In genomic region chr10:95575839-95576380, GRCm38 (mm10) we compare ENCODE assay signal across 19 mouse cellular contexts. TPM values are rescaled to one million over a fixed set of nuclear protein-coding genes. Genes with fewer than 3 reads are reported as not detected.
DNase-seq lines count a peak whose midpoint lies in the region; ATAC-seq and TF ChIP-seq lines count a peak whose summit lies in the region.
"Had no signal": no experiment of that assay in that cellular context is flagged by ENCODE, and none has a peak within 500 bp of the region (broad histone marks: within the 10 kb centered on the region; RNA-seq: fewer than 3 reads in every experiment).

No protein-coding gene starts in this region.

- ATAC-seq in hindbrain, embryonic 12.5 days (ENCODE audit: low FRiP score), result no peak
- ATAC-seq in lung, embryonic 15.5 days (ENCODE audit: borderline replicate concordance, extremely low read depth, low FRiP score, low TSS enrichment), result no peak
- ATAC-seq in midbrain, embryonic 11.5 days (ENCODE audit: low FRiP score), result no peak
- no peak for ATAC-seq in midbrain, embryonic 13.5 days
- ATAC-seq: forebrain, embryonic 13.5 days; forebrain, postnatal 0 days had no signal

- H3K27ac ChIP-seq in hindbrain, embryonic 10.5 days, result peak overlapping the region; percentile 13
- H3K27ac ChIP-seq in hindbrain, embryonic 12.5 days, result no peak overlapping the region
- peak overlapping the region; percentile 41 for H3K27ac ChIP-seq in lung, embryonic 15.5 days
- H3K27ac ChIP-seq in midbrain, embryonic 11.5 days (ENCODE audit: low read depth, low read length), result peak overlapping the region; percentile 9; the same call in 1 of the 2 replicates
- no peak overlapping the region for H3K27ac ChIP-seq in midbrain, embryonic 13.5 days
- H3K27ac ChIP-seq in ES-E14 (ENCODE audit: insufficient read depth, low read depth, low read length, poor library complexity, severe bottlenecking), result no peak overlapping the region
- H3K27ac ChIP-seq: forebrain, embryonic 13.5 days; heart, embryonic 15.5 days; hindbrain, embryonic 15.5 days had no signal

- no peak overlapping the region for H3K4me3 ChIP-seq in hindbrain, embryonic 10.5 days
- H3K4me3 ChIP-seq in hindbrain, embryonic 12.5 days, result no peak overlapping the region
- H3K4me3 ChIP-seq in lung, embryonic 15.5 days, result no peak overlapping the region
- H3K4me3 ChIP-seq in midbrain, embryonic 11.5 days (ENCODE audit: low read depth, low read length), result no peak overlapping the region
- H3K4me3 ChIP-seq in midbrain, embryonic 13.5 days (replicated peaks), result no peak overlapping the region
- peak overlapping the region; percentile 17 to 19; a peak in 2 of 4 replicates for H3K4me3 ChIP-seq in ES-E14 (ENCODE audit: insufficient read depth in 1 of 2, low read depth in 1 of 2, low read length in 2 of 2, poor library complexity in 1 of 2, severe bottlenecking in 1 of 2)
- H3K4me3 ChIP-seq: forebrain, embryonic 13.5 days; heart, embryonic 15.5 days; hindbrain, embryonic 15.5 days had no signal

- peaks cover 25% of the 10 kb centered on the region for H3K4me1 ChIP-seq in hindbrain, embryonic 10.5 days (replicated peaks)
- peaks cover 13% of the 10 kb centered on the region for H3K4me1 ChIP-seq in hindbrain, embryonic 12.5 days
- peaks cover 16% of the 10 kb centered on the region for H3K4me1 ChIP-seq in lung, embryonic 15.5 days
- peaks cover 6% of the 10 kb centered on the region; the same call in 1 of the 2 replicates for H3K4me1 ChIP-seq in midbrain, embryonic 11.5 days (ENCODE audit: control insufficient read depth, insufficient read depth, low read length)
- peaks cover 15% of the 10 kb centered on the region for H3K4me1 ChIP-seq in midbrain, embryonic 13.5 days (replicated peaks)
- H3K4me1 ChIP-seq in ES-E14 (ENCODE audit: control insufficient read depth in 2 of 2, insufficient read depth in 2 of 2, low read length in 2 of 2, poor library complexity in 1 of 2), result peaks cover 2 to 3% of the 10 kb centered on the region in 2 experiments; a peak in 3 of 4 replicates
- H3K4me1 ChIP-seq: heart, embryonic 15.5 days had no signal

- no peaks in the 10 kb centered on the region for H3K9me3 ChIP-seq in hindbrain, embryonic 10.5 days
- no peaks in the 10 kb centered on the region for H3K9me3 ChIP-seq in hindbrain, embryonic 12.5 days (replicated peaks)
- no peaks in the 10 kb centered on the region for H3K9me3 ChIP-seq in lung, embryonic 15.5 days
- H3K9me3 ChIP-seq in midbrain, embryonic 11.5 days (ENCODE audit: control insufficient read depth, low read length), result no peaks in the 10 kb centered on the region
- H3K9me3 ChIP-seq in midbrain, embryonic 13.5 days, result no peaks in the 10 kb centered on the region
- H3K9me3 ChIP-seq in ES-E14 (ENCODE audit: control insufficient read depth, insufficient read depth, low read depth, low read length), result no peaks in the 10 kb centered on the region
- H3K9me3 ChIP-seq: forebrain, embryonic 13.5 days; heart, embryonic 15.5 days; hindbrain, embryonic 15.5 days had no signal

- in situ Hi-C loops in ES-E14 (cut with MboI; ENCODE audit: low sequenced_read_pairs in 2 of 2, unreplicated experiment in 2 of 2), result no loop called here

- no peak for DNase-seq in hindbrain, embryonic 10.5 days (ENCODE audit: low spot score)
- no peak for DNase-seq in lung, postnatal 14 days
- DNase-seq in midbrain, embryonic 11.5 days (ENCODE audit: low spot score, missing footprints), result no peak
- DNase-seq in ES-E14 (ENCODE audit: low read depth, low spot score) (no peak), adipocyte (ENCODE audit: low spot score) (no peak)
- DNase-seq: adrenal gland, postnatal 14 days; cerebellum, adult 11-12 months; cerebellum, adult 9-10 months; cerebellum, postnatal 36 days; forebrain, postnatal 0 days; gastrocnemius, postnatal 14 days; heart, postnatal 14 days had no signal

- H3K36me3 ChIP-seq in hindbrain, embryonic 10.5 days, result no peaks in the 10 kb centered on the region
- no peaks in the 10 kb centered on the region for H3K36me3 ChIP-seq in hindbrain, embryonic 12.5 days
- no peaks in the 10 kb centered on the region for H3K36me3 ChIP-seq in lung, embryonic 15.5 days
- no peaks in the 10 kb centered on the region for H3K36me3 ChIP-seq in midbrain, embryonic 11.5 days (ENCODE audit: control insufficient read depth, insufficient read depth, low read length)
- no peaks in the 10 kb centered on the region for H3K36me3 ChIP-seq in midbrain, embryonic 13.5 days
- H3K36me3 ChIP-seq in ES-E14 (ENCODE audit: control insufficient read depth, insufficient read depth, low read length, poor library complexity, severe bottlenecking), result no peaks in the 10 kb centered on the region
- H3K36me3 ChIP-seq: heart, embryonic 15.5 days; hindbrain, embryonic 15.5 days had no signal

- no peak overlapping the region for H3K9ac ChIP-seq in hindbrain, embryonic 12.5 days
- H3K9ac ChIP-seq in lung, embryonic 15.5 days, result no peak overlapping the region
- peak overlapping the region; percentile 22; the same call in 1 of the 2 replicates for H3K9ac ChIP-seq in midbrain, embryonic 11.5 days (ENCODE audit: low read length)
- no peak overlapping the region for H3K9ac ChIP-seq in midbrain, embryonic 13.5 days (replicated peaks)
- no peak overlapping the region; the same call in 1 of the 2 replicates for H3K9ac ChIP-seq in ES-E14 (ENCODE audit: insufficient read depth, low read depth, low read length, poor library complexity, severe bottlenecking)
- H3K9ac ChIP-seq: forebrain, embryonic 13.5 days; forebrain, postnatal 0 days; heart, embryonic 15.5 days; hindbrain, embryonic 15.5 days had no signal

- 71% methylated on average over 10 of the region's 10 CpGs for WGBS in hindbrain, embryonic 10.5 days
- 70% methylated on average over 10 of the region's 10 CpGs for WGBS in hindbrain, embryonic 12.5 days
- 49% methylated on average over 10 of the region's 10 CpGs for WGBS in lung, embryonic 15.5 days
- WGBS in midbrain, embryonic 11.5 days, result 70% methylated on average over 10 of the region's 10 CpGs
- WGBS in midbrain, embryonic 13.5 days, result 69% methylated on average over 10 of the region's 10 CpGs

- H3K4me2 ChIP-seq in hindbrain, embryonic 12.5 days (replicated peaks), result no peak overlapping the region
- no peak overlapping the region for H3K4me2 ChIP-seq in lung, embryonic 15.5 days
- no peak overlapping the region for H3K4me2 ChIP-seq in midbrain, embryonic 11.5 days
- no peak overlapping the region for H3K4me2 ChIP-seq in midbrain, embryonic 13.5 days (replicated peaks)
- H3K4me2 ChIP-seq: forebrain, embryonic 13.5 days; heart, embryonic 15.5 days had no signal

- no peaks in the 10 kb centered on the region for H3K27me3 ChIP-seq in hindbrain, embryonic 10.5 days (ENCODE audit: insufficient read depth, poor library complexity, severe bottlenecking)
- H3K27me3 ChIP-seq in hindbrain, embryonic 12.5 days, result no peaks in the 10 kb centered on the region
- H3K27me3 ChIP-seq in lung, embryonic 15.5 days, result no peaks in the 10 kb centered on the region
- H3K27me3 ChIP-seq in midbrain, embryonic 11.5 days (ENCODE audit: control insufficient read depth, insufficient read depth, low read length), result no peaks in the 10 kb centered on the region
- H3K27me3 ChIP-seq in midbrain, embryonic 13.5 days, result no peaks in the 10 kb centered on the region
- H3K27me3 ChIP-seq: CH12.LX; forebrain, embryonic 13.5 days; heart, embryonic 15.5 days; hindbrain, embryonic 15.5 days had no signal

TF ChIP-seq in ES-E14, 5 proteins besides CTCF, POLR2A, EP300 and RAD21:
- TF ChIP-seq HCFC1 (IDR thresholded peaks at IDR 0.05; ENCODE audit: borderline replicate concordance, insufficient read depth, low read length) (no peak), CHD2 (IDR thresholded peaks at IDR 0.05; ENCODE audit: low read depth, low read length) (no peak)

RNA-seq across cellular contexts. Expression of gene Nudt4, which starts 12.0 kb away (rescaled TPM):
- 76.4 and 86.5 TPM in 2 replicates for polyA plus RNA-seq in hindbrain, embryonic 10.5 days (2016; fragmentation: Nextera tagmentation; extraction: Ambion mirVana)
- 123 and 126 TPM in 2 replicates for polyA plus RNA-seq in hindbrain, embryonic 12.5 days (2016; fragmentation: Nextera tagmentation; extraction: Ambion mirVana)
- polyA plus RNA-seq in lung, embryonic 15.5 days (2015; fragmentation: Nextera tagmentation; extraction: Ambion mirVana), result 64.3 and 65.2 TPM in 2 replicates
- 141 and 148 TPM in 2 replicates for polyA plus RNA-seq in midbrain, embryonic 11.5 days (2014; fragmentation: Nextera tagmentation; extraction: Ambion mirVana)
- 65.5 and 72.5 TPM in 2 replicates for polyA plus RNA-seq in midbrain, embryonic 13.5 days (2015; fragmentation: Nextera tagmentation; extraction: Ambion mirVana)
- 61.5 and 92.4 TPM in 2 replicates for total RNA-seq in ES-E14 (2012; rRNA removed)

Comparison
In these comparisons a context has a peak if more than half of its experiments do, and no peak if none do; other contexts are left out.
1. H3K27ac ChIP-seq: peak in hindbrain, embryonic 10.5 days (single experiment), lung, embryonic 15.5 days (single experiment) and midbrain, embryonic 11.5 days (single experiment); none in hindbrain, embryonic 12.5 days (single experiment), midbrain, embryonic 13.5 days (single experiment) and ES-E14 (single experiment).
2. H3K4me3 ChIP-seq: peak in ES-E14 (2 of 2); none in hindbrain, embryonic 10.5 days (single experiment), hindbrain, embryonic 12.5 days (single experiment), lung, embryonic 15.5 days (single experiment), midbrain, embryonic 11.5 days (single experiment) and midbrain, embryonic 13.5 days (single experiment).